Mouse (Mus musculus) kidney, adult 2 months (tissue): ENCODE results near the gene AB124611. TPM values are rescaled to one million over a fixed set of nuclear protein-coding genes. Genes with fewer than 3 reads are reported as not detected.

Experiments used
- DNase-seq: peaks from one replicate; pipeline ENCODE4 v3.0.0; 2021
- H3K27ac ChIP-seq: fragments of 200-500 bp; 2 replicates; pipeline ENCODE4 v1.5.1; 2012; ENCODE audit warnings: low read depth, low read length, control low read depth, inconsistent platforms; ENCODE audit not compliant: insufficient read depth
- H3K27me3 ChIP-seq: fragments of 200-500 bp; replicated peaks from 2 replicates; pipeline ENCODE4 v1.6.1; 2012; ENCODE audit warnings: mild to moderate bottlenecking, moderate library complexity, low read length, inconsistent platforms; ENCODE audit not compliant: control insufficient read depth, insufficient read depth
- H3K36me3 ChIP-seq: fragments of 200-500 bp; 2 replicates; pipeline ENCODE4 v1.6.1; 2012; ENCODE audit warnings: mild to moderate bottlenecking, moderate library complexity, low read length, inconsistent platforms; ENCODE audit not compliant: control insufficient read depth, insufficient read depth
- H3K4me1 ChIP-seq: fragments of 200-500 bp; 2 replicates; pipeline ENCODE4 v1.6.1; 2011; ENCODE audit warnings: low read length; ENCODE audit not compliant: control insufficient read depth, insufficient read depth
- H3K4me3 ChIP-seq: fragments of 200-500 bp; 2 replicates; pipeline ENCODE4 v1.5.1; 2011; ENCODE audit warnings: mild to moderate bottlenecking, low read depth, low read length, control low read depth; ENCODE audit not compliant: insufficient read depth
- CTCF ChIP-seq: fragments of 200-500 bp; conservative IDR thresholded peaks from 2 replicates; pipeline ENCODE4 v1.5.1; 2011; ENCODE audit warnings: low read depth, mild to moderate bottlenecking, control low read depth, low read length, moderate library complexity, mixed read lengths; ENCODE audit not compliant: insufficient read depth, insufficient read length
- POLR2A ChIP-seq: fragments of 200-500 bp; IDR thresholded peaks from one replicate; pipeline ENCODE4 v1.6.1; 2011; ENCODE audit warnings: low read depth, low read length, control low read depth
- WGBS: fragments of 180-500 bp; shearing (Covaris S2); methylation state at CpG from one replicate; pipeline ENCODE4 v1.1.7; 2018; 5-methylcytosine and 5-hydroxymethylcytosine counted together
- polyA plus RNA-seq: library from polyadenylated mRNA; depleted of rRNA; stranded (reverse); fragments of >200 nt; gene quantifications from 2 replicates; pipeline ENCODE4 v1.2.3, GENCODE M21; 2012

Gene AB124611
- polyA plus RNA-seq, 1 experiment: 2.6 TPM

DNA sequence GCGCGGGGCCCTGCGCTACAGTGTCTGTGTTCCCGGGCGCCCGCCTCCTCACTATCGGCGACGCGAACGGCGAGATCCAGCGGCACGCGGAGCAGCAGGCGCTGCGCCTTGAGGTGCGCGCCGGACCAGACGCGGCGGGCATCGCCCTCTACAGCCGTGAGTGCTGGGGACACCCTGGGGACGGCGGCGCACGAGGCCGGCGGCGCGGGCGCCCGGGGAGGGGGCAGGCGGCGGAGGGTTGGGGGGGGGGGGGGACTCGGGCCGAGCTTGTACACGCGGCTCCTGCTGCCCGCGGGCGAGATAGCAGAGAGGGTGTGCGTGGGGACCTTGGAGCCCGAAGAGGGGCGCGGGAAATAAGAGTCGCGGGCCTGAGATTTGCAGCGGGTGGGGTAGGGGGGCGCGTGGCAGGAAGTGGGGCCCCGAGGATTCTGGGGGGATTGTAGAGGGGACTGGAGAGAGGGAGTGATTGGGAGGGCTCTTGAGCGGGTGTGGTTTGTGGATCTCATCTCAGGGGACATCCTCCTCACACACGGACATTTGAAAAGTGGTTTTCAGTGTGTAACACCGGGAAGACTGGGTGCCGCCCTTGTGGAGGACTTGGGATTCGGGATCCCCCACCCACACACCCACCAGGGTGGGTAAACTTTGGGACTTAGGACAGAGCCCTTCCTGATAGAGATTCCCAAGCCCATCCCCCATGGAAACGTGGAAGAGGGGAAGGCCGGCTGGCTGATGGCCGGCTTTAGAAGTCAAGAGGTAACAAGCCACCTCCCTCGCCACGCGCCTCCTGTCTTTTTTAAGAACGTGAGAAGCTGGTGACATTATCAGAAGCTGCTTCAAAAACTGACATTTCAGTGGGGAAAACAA is 21.3 kb downstream of the AB124611 start:
- Histone ChIP-seq H3K27ac (peak overlapping the region; percentile 80), H3K36me3 (no peaks in the 10 kb centered on the region), H3K27me3 (no peaks in the 10 kb centered on the region), H3K4me3 (peak overlapping the region; percentile 92), H3K4me1 (peaks cover 7% of the 10 kb centered on the region; the same call in 1 of the 2 replicates)
- 1% methylated on average over 66 of the region's 66 CpGs for WGBS
- peak; percentile 68 for DNase-seq
- TF ChIP-seq CTCF: no peak
- TF ChIP-seq POLR2A: no peak

DNA sequence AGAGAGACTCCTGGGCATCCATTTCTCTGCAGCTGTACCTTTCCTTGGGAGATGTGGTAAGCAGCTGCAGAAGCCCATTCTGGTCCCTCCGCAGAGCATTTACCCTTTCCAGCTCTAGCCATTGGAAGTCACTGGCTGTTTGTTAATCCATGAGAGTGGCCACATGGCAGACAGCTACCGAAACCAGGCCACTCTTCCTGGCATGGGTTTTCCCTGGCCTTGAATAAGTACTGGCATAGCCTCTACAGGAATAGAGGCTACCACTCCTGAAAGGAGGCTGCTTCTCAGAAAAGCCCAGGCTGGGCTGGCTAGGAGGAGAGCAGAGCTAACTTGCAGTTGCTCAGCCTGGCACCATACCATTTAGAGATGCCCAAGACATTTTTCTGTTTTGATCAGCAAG is 25.1 kb downstream of the AB124611 start:
- Histone ChIP-seq H3K27me3 (no peaks in the 10 kb centered on the region), H3K4me1 (peaks cover 4% of the 10 kb centered on the region; the same call in 1 of the 2 replicates), H3K36me3 (no peaks in the 10 kb centered on the region), H3K27ac (no peak overlapping the region), H3K4me3 (no peak overlapping the region)
- DNase-seq: no peak
- TF ChIP-seq POLR2A (no peak), CTCF (no peak)
- 96% methylated on average over 2 of the region's 2 CpGs for WGBS

DNA sequence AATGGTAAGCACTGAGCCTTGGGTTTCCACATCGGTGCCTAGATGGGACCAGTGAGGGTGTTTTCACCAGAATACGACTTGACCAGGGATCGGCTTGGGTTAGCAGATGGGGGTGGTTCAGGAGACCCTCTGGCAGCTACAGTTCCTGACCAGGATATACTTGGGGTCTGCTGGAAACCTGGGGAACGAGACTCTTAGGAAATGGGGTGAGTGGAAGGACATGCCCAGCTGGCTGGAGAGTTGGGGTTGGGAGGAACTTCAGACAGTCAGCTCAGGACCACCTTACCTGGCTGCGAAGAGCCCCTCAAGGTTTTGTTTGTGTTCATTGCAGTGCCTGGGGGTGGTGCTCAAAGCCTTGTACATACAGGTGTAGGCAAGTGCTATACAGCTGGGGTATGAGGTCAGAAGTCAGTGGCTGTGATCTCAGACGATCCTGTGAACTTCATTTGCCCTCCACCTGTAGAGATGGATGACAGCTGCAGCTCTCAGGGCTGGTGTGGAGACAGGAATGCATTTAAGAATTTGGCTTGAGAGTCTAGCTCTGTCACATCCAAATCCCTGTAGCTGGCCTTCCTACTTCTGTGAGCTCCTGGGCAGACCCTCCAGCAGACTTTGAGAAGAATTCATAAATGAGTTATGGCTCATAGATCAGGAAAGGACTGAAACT is 27.8 kb downstream of the AB124611 start:
- Histone ChIP-seq H3K4me3 (no peak overlapping the region), H3K36me3 (no peaks in the 10 kb centered on the region), H3K4me1 (peaks cover 6% of the 10 kb centered on the region), H3K27ac (no peak overlapping the region), H3K27me3 (no peaks in the 10 kb centered on the region)
- no peak for DNase-seq
- 85% methylated on average over 6 of the region's 6 CpGs for WGBS
- TF ChIP-seq POLR2A: no peak

DNA sequence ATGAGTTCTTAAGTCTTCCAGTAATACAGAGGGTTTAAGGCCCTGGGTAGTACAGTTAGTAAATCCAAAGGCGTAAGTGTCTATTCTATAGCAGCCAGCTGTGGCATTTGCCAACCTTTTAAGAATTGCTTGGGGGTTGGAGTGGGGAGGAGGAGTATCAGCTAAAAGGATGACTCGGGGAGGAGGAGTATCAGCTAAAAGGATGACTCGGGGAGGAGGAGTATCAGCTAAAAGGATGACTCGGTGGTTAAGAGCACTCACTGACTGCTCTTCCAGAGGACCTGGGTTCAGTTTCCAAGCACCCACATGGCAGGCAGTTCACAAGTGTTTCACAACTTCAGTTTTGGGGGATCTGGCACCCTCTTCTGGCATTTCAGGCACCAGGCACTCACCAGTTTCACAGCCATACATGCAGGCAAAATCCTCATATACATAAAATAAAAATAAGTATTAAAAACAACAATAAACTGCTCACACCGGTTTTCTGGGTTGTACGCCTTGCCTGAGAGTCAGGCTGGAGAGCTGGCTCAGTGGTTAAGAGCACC is 29.3 kb downstream of the AB124611 start:
- DNase-seq: no peak
- TF ChIP-seq CTCF (0 out of 2 replicates have a peak, but pooled peaks have one; percentile 1), POLR2A (no peak)
- Histone ChIP-seq H3K36me3 (no peaks in the 10 kb centered on the region), H3K27ac (no peak overlapping the region), H3K4me1 (peaks cover 6% of the 10 kb centered on the region), H3K4me3 (no peak overlapping the region), H3K27me3 (no peaks in the 10 kb centered on the region)
- 84% methylated on average over 6 of the region's 6 CpGs for WGBS

DNA sequence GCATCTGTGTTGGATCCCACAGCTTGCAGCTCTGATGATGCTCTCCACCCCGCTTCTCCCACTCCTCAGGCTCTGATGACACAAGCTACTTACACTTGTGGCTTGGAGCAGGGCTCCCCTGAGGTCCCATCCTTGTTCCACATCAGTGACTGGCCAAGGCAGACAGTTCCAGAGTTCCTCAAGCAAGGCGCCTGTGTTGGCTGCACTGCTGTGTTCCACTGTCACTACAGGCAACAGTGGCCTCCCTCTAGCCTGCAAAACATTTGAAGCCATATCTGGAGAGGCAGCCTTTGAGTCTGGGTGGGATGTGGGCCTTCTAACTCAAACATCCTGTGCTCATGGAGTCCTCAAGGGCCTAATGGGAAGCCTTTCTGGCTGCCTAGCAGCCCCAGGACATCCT is 31.0 kb downstream of the AB124611 start:
- no peak overlapping the region for H3K4me3 ChIP-seq
- no peak overlapping the region for H3K27ac ChIP-seq
- peaks cover 8% of the 10 kb centered on the region for H3K4me1 ChIP-seq
- no peaks in the 10 kb centered on the region for H3K36me3 ChIP-seq
- peak; percentile 21 for DNase-seq
- 79% methylated on average over 2 of the region's 2 CpGs for WGBS
- H3K27me3 ChIP-seq: no peaks in the 10 kb centered on the region
- TF ChIP-seq CTCF (no peak), POLR2A (no peak)

DNA sequence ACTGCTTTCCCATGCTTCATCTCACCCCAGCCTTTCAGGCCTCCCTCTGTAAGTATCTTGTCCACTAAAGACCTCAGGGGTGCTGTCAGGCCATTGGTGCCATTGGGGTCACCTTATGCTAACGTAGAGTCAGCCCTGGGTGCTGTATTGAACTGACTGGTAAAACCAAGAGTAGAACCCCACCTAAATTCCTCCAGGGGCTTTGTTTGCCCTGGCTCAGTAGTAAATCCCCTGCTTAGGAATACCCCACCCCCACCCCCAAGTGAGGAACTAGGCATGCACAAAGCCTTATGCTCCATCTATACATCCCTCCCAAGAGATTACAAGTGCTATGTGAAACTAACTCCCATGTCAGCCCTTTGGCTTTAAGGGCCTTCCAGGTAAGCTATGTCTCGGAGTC is 31.6 kb downstream of the AB124611 start:
- Histone ChIP-seq H3K36me3 (no peaks in the 10 kb centered on the region), H3K27ac (no peak overlapping the region), H3K4me3 (no peak overlapping the region), H3K27me3 (no peaks in the 10 kb centered on the region), H3K4me1 (peaks cover 8% of the 10 kb centered on the region)
- WGBS: 97% methylated on average over 2 of the region's 2 CpGs
- DNase-seq: no peak
- TF ChIP-seq CTCF: no peak
- TF ChIP-seq POLR2A: no peak

DNA sequence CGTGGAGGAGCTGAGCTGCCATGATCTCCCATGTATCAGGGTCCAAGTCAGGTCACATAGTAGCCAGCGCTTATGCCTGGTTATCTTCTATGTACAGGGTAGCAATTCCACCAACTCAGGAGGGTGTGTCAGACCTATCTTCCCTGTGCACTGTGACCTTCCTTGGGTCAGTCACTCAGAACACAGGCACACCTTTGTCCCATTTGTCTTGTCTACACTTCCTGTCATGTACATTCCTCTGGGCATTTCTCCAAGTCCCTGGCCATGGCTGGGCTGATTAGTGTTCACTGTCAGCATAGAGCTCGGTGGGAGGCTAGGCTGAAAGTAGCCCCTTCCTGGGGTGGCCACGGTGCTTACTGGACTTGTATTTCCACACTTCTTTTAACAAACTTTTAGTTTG is 32.4 kb downstream of the AB124611 start:
- DNase-seq: peak; percentile 51
- no peaks in the 10 kb centered on the region for H3K36me3 ChIP-seq
- peaks cover 8% of the 10 kb centered on the region for H3K4me1 ChIP-seq
- no peak overlapping the region for H3K27ac ChIP-seq
- H3K4me3 ChIP-seq: no peak overlapping the region
- 53% methylated on average over 4 of the region's 4 CpGs for WGBS
- no peak for TF ChIP-seq POLR2A
- no peak for TF ChIP-seq CTCF
- no peaks in the 10 kb centered on the region for H3K27me3 ChIP-seq
